Mouse (Mus musculus) liver, embryonic 15.5 days (tissue): Measurements from ENCODE around the gene Nlrx1. TPM values are rescaled to one million over a fixed set of nuclear protein-coding genes. Genes with fewer than 3 reads are reported as not detected.

Experiments used
- ATAC-seq: fragments of 200-750 bp; cut with Nextera tagmentation; 2 replicates; pipeline ENCODE4 v1.8.0; 2017; ENCODE audit warnings: moderate number of reproducible peaks, mild to moderate bottlenecking, moderate library complexity; ENCODE audit not compliant: insufficient read depth
- H3K27ac ChIP-seq: fragments of 300-500 bp; sonication (generic); replicated peaks from 2 replicates; pipeline ENCODE4 v1.5.1; 2015; ENCODE audit warnings: mild to moderate bottlenecking, inconsistent platforms
- H3K27me3 ChIP-seq: fragments of 300-500 bp; sonication (generic); 2 replicates; pipeline ENCODE4 v1.6.1; 2015; ENCODE audit warnings: mild to moderate bottlenecking, inconsistent platforms
- H3K36me3 ChIP-seq: fragments of 300-500 bp; sonication (generic); replicated peaks from 2 replicates; pipeline ENCODE4 v1.6.1; 2015; ENCODE audit warnings: moderate library complexity, mild to moderate bottlenecking, inconsistent platforms
- H3K4me1 ChIP-seq: fragments of 300-500 bp; sonication (generic); replicated peaks from 2 replicates; pipeline ENCODE4 v1.6.1; 2015; ENCODE audit warnings: inconsistent platforms
- H3K4me2 ChIP-seq: fragments of 300-500 bp; sonication (generic); 2 replicates; pipeline ENCODE4 v1.6.1; 2015; ENCODE audit warnings: moderate library complexity, mild to moderate bottlenecking, inconsistent platforms
- H3K4me3 ChIP-seq: fragments of 300-500 bp; sonication (generic); replicated peaks from 2 replicates; pipeline ENCODE4 v1.5.1; 2015; ENCODE audit warnings: mild to moderate bottlenecking, inconsistent platforms
- H3K9ac ChIP-seq: fragments of 300-500 bp; sonication (generic); 2 replicates; pipeline ENCODE4 v1.6.1; 2015; ENCODE audit warnings: moderate library complexity, mild to moderate bottlenecking, inconsistent platforms
- H3K9me3 ChIP-seq: fragments of 300-500 bp; sonication (generic); replicated peaks from 2 replicates; pipeline ENCODE4 v1.6.1; 2016; ENCODE audit warnings: inconsistent platforms
- WGBS: fragments of 180-500 bp; shearing (Covaris S2); methylation state at CpG from one replicate; pipeline ENCODE4 v1.1.7; 2015; ENCODE audit warnings: mixed read lengths; ENCODE audit not compliant: insufficient replicate concordance; 5-methylcytosine and 5-hydroxymethylcytosine counted together
- polyA plus RNA-seq: library from polyadenylated mRNA; unstranded; fragments of >200 nt; fragmentation: Nextera tagmentation; extraction: Ambion mirVana; gene quantifications from 2 replicates; pipeline ENCODE4 v1.2.1, GENCODE M21; 2015

Gene Nlrx1
- polyA plus RNA-seq, 1 experiment from 2014 or later = 4.1 TPM

DNA sequence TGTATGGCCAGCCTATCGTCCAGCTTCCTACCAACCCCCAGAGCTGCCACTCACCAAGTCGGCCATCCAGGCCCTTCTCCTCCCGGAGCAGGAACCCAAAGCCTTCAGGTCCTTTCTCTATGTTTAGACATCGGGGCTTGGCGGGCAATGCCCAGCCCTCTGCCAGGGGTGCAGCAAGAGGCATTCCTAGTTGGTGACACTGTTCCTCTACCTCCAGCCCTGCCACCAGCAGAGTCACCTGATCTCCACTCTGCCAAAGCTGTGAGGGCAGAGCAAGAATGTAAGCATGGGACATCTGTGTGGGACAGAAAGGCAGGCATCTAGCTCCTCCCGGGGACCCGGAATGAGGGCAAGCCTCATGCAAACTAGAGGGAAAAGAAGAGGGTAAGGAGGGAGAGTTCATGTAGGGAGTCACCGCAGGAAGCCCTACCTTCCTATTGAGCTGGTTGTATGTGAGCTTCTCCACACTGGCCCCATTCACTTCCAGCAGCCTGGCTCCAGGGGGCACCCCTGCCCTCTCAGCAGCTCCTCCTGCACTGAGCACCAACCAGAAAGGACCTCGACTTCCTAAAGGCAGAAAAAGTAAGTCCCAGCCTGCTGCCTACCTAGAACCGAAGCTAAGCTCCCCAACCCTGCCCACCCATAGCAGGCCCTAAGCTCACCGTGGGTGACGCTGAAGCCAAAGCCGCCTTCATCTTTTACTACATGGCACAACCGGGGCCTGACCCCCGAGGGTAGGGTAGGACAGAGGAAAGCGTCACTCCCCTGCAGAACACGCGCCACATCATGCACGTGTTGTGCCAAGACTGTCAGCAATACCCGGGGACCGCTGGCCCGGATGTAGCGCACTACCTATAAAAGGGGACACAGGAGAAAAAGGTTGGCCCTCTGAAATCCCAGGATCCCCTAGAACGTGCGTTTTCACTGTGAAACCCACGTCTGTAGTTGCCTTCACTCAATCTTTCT is 18.9 kb downstream of the Nlrx1 start:
- peak; percentile 67 for ATAC-seq
- Histone ChIP-seq H3K36me3 (no peaks in the 10 kb centered on the region), H3K4me2 (peak overlapping the region; percentile 39; the same call in 1 of the 2 replicates), H3K27ac (no peak overlapping the region), H3K9me3 (no peaks in the 10 kb centered on the region), H3K4me3 (no peak overlapping the region), H3K27me3 (peaks cover 25% of the 10 kb centered on the region), H3K4me1 (peaks cover 20% of the 10 kb centered on the region), H3K9ac (no peak overlapping the region)
- 39% methylated on average over 26 of the region's 26 CpGs for WGBS

DNA sequence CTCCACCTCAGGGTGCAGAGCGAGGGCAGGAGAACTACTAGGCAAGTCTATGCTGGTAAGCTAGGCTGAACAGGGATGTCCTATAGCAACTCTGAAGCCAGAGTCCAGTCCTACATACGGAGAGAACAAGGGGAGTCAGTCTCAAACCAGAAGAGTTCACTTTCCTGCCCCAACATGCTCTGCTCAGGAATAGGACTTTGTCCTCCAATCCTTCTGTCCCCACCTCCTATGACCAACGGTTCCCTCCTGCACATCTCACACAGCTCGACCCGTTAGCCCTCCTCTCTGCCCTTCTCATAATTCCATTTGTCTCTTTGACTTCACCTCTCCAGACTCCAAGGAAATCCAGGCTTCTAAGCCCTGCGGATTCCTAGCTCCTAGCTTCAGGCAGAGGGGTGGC is 20.5 kb downstream of the Nlrx1 start:
- WGBS = 42% methylated on average over 6 of the region's 6 CpGs
- no peak for ATAC-seq

DNA sequence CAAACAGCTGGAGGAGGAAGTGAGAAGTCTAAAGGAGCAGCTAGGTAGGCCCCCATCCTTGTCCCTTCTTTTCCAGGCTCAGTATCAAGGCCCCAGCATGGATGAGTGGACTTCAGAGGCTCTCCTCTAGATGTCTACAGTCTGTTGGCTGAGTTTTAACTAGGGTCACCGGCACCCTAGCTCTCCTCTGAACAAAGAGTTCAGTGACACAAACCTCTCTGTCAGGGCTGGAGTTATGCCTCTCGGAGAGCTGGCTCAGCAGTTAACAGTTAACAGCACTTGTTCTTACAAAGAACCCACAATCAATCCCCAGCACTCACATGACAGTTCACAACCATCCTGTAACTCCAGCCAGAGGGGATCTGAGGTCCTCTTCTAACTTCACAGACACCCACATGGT is 24.8 kb downstream of the Nlrx1 start:
- Histone ChIP-seq H3K36me3 (no peaks in the 10 kb centered on the region), H3K4me2 (no peak overlapping the region), H3K9ac (no peak overlapping the region), H3K27me3 (peaks cover 11% of the 10 kb centered on the region; the same call in 1 of the 2 replicates), H3K4me3 (no peak overlapping the region), H3K9me3 (no peaks in the 10 kb centered on the region), H3K4me1 (no peaks in the 10 kb centered on the region), H3K27ac (no peak overlapping the region)
- WGBS = 44% methylated on average over 2 of the region's 2 CpGs
- no peak for ATAC-seq

More for the DNA sequence above, 20.5 kb downstream of the Nlrx1 start:
- H3K9me3 ChIP-seq = no peaks in the 10 kb centered on the region
- H3K36me3 ChIP-seq = no peaks in the 10 kb centered on the region
- no peak overlapping the region for H3K9ac ChIP-seq
- H3K4me1 ChIP-seq = peaks cover 19% of the 10 kb centered on the region
- H3K27me3 ChIP-seq = peaks cover 20% of the 10 kb centered on the region
- H3K4me3 ChIP-seq = no peak overlapping the region
- H3K27ac ChIP-seq = no peak overlapping the region
- no peak overlapping the region for H3K4me2 ChIP-seq

DNA sequence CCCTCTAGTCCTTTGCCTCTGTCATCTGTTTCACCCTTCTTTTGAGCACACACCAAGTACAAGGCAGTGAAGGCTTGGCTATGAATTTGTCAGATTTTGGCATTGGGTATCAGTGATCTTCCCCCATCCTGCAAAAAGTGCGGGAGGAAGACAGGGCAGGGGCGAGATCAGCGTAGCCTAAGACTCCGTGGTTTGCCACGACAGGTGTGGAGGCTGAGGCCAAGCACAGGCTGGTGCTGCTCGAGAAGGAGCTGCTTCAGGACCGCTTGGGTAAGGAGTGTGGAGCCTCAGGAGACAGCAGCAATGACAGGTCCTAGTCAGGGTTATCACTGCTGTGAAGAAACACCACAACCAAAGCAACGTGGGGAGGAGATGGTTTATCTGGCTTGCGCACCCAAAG is 27.0 kb downstream of the Nlrx1 start:
- Histone ChIP-seq H3K4me3 (no peak overlapping the region), H3K9me3 (no peaks in the 10 kb centered on the region), H3K4me2 (no peak overlapping the region), H3K36me3 (no peaks in the 10 kb centered on the region), H3K9ac (no peak overlapping the region), H3K27me3 (0 out of 2 replicates have a peak, but pooled peaks cover 6% of the 10 kb centered on the region), H3K4me1 (no peaks in the 10 kb centered on the region; the same call in 1 of the 2 replicates), H3K27ac (no peak overlapping the region)
- ATAC-seq = no peak
- WGBS = 35% methylated on average over 9 of the region's 9 CpGs

DNA sequence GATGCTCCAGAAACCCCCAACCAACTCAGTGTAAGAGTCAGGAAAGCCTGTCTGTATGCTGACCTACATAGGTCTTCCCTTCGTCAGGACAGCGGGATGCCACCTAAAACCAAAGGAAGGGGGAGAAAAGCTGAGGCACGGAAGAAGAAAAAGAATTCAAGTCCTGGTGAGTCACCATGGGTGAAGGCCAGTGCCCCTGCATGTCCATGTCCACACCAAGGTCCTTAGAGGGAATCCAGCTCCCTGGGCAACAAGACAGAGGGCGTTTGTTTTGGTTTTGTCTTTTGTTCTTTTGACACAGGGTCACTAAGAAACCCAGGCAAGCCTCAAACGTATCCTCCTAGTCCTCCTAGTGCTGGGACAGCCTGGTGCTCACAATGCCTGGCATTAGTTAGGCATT is 27.5 kb downstream of the Nlrx1 start:
- no peaks in the 10 kb centered on the region; the same call in 1 of the 2 replicates for H3K4me1 ChIP-seq
- no peak overlapping the region for H3K4me3 ChIP-seq
- no peak for ATAC-seq
- no peak overlapping the region for H3K27ac ChIP-seq
- no peaks in the 10 kb centered on the region for H3K9me3 ChIP-seq
- no peak overlapping the region for H3K4me2 ChIP-seq
- 0 out of 2 replicates have a peak, but pooled peaks cover 6% of the 10 kb centered on the region for H3K27me3 ChIP-seq
- no peak overlapping the region for H3K9ac ChIP-seq
- 56% methylated on average over 5 of the region's 5 CpGs for WGBS
- no peaks in the 10 kb centered on the region for H3K36me3 ChIP-seq

DNA sequence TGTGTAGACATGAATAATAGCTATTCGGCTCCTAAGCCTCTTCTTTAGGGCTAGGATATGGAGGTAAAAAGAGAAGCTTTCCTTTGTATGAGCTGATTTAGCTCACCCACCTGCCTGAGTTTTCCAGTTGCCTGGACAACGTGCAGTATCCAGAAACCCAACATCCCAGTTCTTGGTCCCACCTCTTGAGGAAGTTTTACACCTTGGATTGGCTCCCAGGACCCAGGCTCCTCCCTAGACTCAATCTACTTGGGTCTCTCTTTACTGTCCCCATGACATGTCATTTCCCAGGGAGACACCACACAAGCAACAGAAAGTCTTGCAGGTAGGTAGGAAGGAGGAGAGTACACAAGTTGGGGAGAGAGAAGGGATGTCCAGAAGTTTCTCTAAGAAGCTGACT is 28.0 kb downstream of the Nlrx1 start, which contains the start of gene Ccdc153:
Ccdc153 (plus strand) TSS at position 278 of the 400 bp plus-strand sequence.
- Histone ChIP-seq H3K36me3 (no peaks in the 10 kb centered on the region), H3K9me3 (no peaks in the 10 kb centered on the region), H3K4me1 (no peaks in the 10 kb centered on the region; the same call in 1 of the 2 replicates), H3K4me3 (no peak within 1 kb of the TSS), H3K9ac (no peak within 1 kb of the TSS), H3K27me3 (0 out of 2 replicates have a peak, but pooled peaks cover 6% of the 10 kb centered on the region), H3K4me2 (no peak within 1 kb of the TSS), H3K27ac (no peak within 1 kb of the TSS)
- 49% methylated on average over 2 of the region's 2 CpGs for WGBS
- ATAC-seq = no peak

GRCm38 (mm10) chr9:44239447-44239846 is 29.0 kb downstream of the Nlrx1 start:
- no peaks in the 10 kb centered on the region for H3K9me3 ChIP-seq
- no peaks in the 10 kb centered on the region for H3K36me3 ChIP-seq
- no peak for ATAC-seq
- peaks cover 6% of the 10 kb centered on the region for H3K4me1 ChIP-seq
- H3K27ac ChIP-seq = no peak overlapping the region
- H3K27me3 ChIP-seq = 0 out of 2 replicates have a peak, but pooled peaks cover 6% of the 10 kb centered on the region
- 10% methylated on average over 5 of the region's 5 CpGs for WGBS
- H3K4me3 ChIP-seq = no peak overlapping the region
- no peak overlapping the region for H3K9ac ChIP-seq
- no peak overlapping the region for H3K4me2 ChIP-seq

DNA sequence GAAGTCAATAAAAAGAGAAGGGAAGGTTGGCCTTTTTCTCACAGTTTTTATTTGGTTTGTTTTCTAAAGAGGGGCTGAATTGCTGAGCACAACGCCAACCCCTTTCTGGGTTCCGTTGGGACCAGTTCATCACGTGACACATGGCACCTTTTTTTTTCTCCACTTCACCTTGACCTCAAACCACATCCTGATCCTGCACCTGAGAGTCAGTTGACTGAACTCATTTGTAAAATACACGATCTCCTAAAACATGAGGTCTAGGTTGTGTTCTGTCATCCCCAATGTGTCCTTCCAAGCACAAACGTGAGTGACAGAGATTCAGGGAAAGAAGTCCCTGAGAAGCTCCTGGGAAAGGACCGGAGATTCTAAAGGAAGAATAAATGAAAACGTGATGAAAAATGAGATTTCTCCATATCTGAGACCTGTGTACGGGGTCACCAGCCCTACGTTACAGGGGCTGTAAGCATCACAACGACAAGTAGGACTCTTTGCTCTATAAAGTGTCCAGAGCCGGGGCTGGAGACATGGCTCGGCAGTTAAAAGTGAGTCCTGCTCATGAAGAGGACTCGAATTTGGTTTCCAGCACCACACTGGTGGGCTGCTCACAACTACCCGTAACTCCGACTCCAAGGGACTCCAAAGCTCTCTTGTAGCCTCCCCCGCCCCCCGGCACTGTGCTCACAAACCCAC is 29.8 kb downstream of the Nlrx1 start:
- H3K4me1 ChIP-seq = peaks cover 9% of the 10 kb centered on the region
- no peak for ATAC-seq
- H3K4me2 ChIP-seq = no peak overlapping the region
- H3K9me3 ChIP-seq = no peaks in the 10 kb centered on the region
- WGBS = 68% methylated on average over 17 of the region's 17 CpGs
- H3K9ac ChIP-seq = no peak overlapping the region
- no peaks in the 10 kb centered on the region for H3K36me3 ChIP-seq
- H3K27me3 ChIP-seq = 0 out of 2 replicates have a peak, but pooled peaks cover 6% of the 10 kb centered on the region
- H3K4me3 ChIP-seq = no peak overlapping the region
- no peak overlapping the region for H3K27ac ChIP-seq

DNA sequence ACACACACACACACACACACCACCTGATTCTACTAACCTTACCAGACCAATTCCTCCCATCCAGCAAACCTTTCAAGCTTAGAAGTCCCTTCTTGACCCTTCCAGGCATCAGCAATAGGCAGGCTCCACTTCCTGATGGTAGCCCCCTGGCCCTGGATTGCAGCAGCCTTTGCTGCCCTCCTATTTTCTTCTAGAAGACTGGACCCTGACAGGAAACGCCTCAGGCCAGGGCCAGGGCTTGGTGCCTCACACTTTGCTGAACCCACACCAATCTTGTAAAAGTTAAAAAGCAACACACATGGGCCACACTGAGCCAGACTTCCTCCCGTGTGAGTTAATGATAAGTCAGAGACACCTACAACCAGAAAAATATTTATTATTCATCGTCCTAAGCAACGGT is 31.3 kb downstream of the Nlrx1 start:
- Histone ChIP-seq H3K4me1 (peaks cover 22% of the 10 kb centered on the region), H3K9me3 (no peaks in the 10 kb centered on the region), H3K27ac (no peak overlapping the region), H3K27me3 (0 out of 2 replicates have a peak, but pooled peaks cover 6% of the 10 kb centered on the region), H3K9ac (no peak overlapping the region), H3K4me3 (no peak overlapping the region), H3K36me3 (no peaks in the 10 kb centered on the region), H3K4me2 (no peak overlapping the region)
- no peak for ATAC-seq
- WGBS = 62% methylated on average over 4 of the region's 4 CpGs

DNA sequence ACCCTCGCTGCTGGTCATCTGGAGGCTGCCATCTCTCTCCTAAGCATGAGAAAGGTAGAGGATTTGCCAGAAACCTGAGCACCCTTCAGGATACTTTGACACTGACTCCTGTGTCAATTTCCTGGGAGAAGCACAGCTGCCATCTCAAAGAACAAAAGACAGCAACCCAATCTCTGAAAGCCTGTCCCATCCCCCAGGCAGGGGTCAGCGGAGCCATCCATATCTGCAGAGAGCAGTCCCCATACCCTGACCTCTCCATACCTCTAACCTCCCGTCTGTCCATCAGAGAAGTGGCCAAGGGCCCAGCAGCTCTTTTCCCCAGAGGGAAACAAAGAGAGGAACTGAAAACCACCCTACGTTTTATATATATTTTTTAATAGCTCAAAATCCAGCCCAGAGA is 31.8 kb downstream of the Nlrx1 start:
- H3K9me3 ChIP-seq = no peaks in the 10 kb centered on the region
- peaks cover 28% of the 10 kb centered on the region for H3K4me1 ChIP-seq
- H3K36me3 ChIP-seq = no peaks in the 10 kb centered on the region
- no peak overlapping the region for H3K9ac ChIP-seq
- 0 out of 2 replicates have a peak, but pooled peaks cover 6% of the 10 kb centered on the region for H3K27me3 ChIP-seq
- 59% methylated on average over 4 of the region's 4 CpGs for WGBS
- no peak overlapping the region for H3K4me2 ChIP-seq
- H3K4me3 ChIP-seq = no peak overlapping the region
- no peak overlapping the region for H3K27ac ChIP-seq
- ATAC-seq = no peak
